Mouse (Mus musculus): ENCODE measurements around the gene Syngap1. TPM values are rescaled to one million over a fixed set of nuclear protein-coding genes. Genes with fewer than 3 reads are reported as not detected.
"Not testable (repeated sequence)": the region's sequence is repeated elsewhere in the genome, so short reads cannot be mapped to it uniquely, and the experiment has no call there.

Syngap1 gene
- polyA plus RNA-seq, 1 experiment from 2014 or later = 3.7 TPM

GRCm38 (mm10) chr17:26977354-26977753 lies 36.3 kb downstream of the Syngap1 start:
- not testable (repeated sequence) for H3K27ac ChIP-seq (ENCODE audit: low read depth, low read length); H3K9ac ChIP-seq (ENCODE audit: low read depth, low read length); ATAC-seq (replicated peaks; ENCODE audit: insufficient number of reproducible peaks, low FRiP score, low TSS enrichment); H3K4me1 ChIP-seq (ENCODE audit: control insufficient read depth, insufficient read depth, low read length); H3K4me3 ChIP-seq (ENCODE audit: low read depth, low read length); H3K4me2 ChIP-seq; H3K9me3 ChIP-seq (replicated peaks; ENCODE audit: control insufficient read depth, low read length); H3K27me3 ChIP-seq (ENCODE audit: control insufficient read depth, insufficient read depth, low read length)
- WGBS (ENCODE audit: insufficient replicate concordance) = 90% methylated on average over 6 of the region's 6 CpGs
- H3K36me3 ChIP-seq (ENCODE audit: control insufficient read depth, insufficient read depth, low read length) = peaks cover 21% of the 10 kb centered on the region

- 71% methylated on average over 2 of the region's 2 CpGs for WGBS (ENCODE audit: insufficient replicate concordance)
- no peak for ATAC-seq (replicated peaks; ENCODE audit: insufficient number of reproducible peaks, low FRiP score, low TSS enrichment)
Measured at GRCm38 (mm10) chr17:26979426-26979825, 38.4 kb downstream of the Syngap1 start.

GRCm38 (mm10) chr17:26981050-26981449 lies 40.0 kb downstream of the Syngap1 start:
- Histone ChIP-seq H3K9me3 (replicated peaks; ENCODE audit: control insufficient read depth, low read length) (no peaks in the 10 kb centered on the region), H3K36me3 (ENCODE audit: control insufficient read depth, insufficient read depth, low read length) (peaks cover 7% of the 10 kb centered on the region), H3K27ac (ENCODE audit: low read depth, low read length) (no peak overlapping the region), H3K4me3 (ENCODE audit: low read depth, low read length) (no peak overlapping the region), H3K27me3 (ENCODE audit: control insufficient read depth, insufficient read depth, low read length) (no peaks in the 10 kb centered on the region), H3K4me1 (ENCODE audit: control insufficient read depth, insufficient read depth, low read length) (no peaks in the 10 kb centered on the region), H3K9ac (ENCODE audit: low read depth, low read length) (no peak overlapping the region), H3K4me2 (no peak overlapping the region)
- no peak for ATAC-seq (replicated peaks; ENCODE audit: insufficient number of reproducible peaks, low FRiP score, low TSS enrichment)
- WGBS (ENCODE audit: insufficient replicate concordance) = 67% methylated on average over 2 of the region's 2 CpGs

More at GRCm38 (mm10) chr17:26979426-26979825, 38.4 kb downstream of the Syngap1 start:
- Histone ChIP-seq H3K4me2 (no peak overlapping the region), H3K4me3 (ENCODE audit: low read depth, low read length) (no peak overlapping the region), H3K9ac (ENCODE audit: low read depth, low read length) (no peak overlapping the region), H3K4me1 (ENCODE audit: control insufficient read depth, insufficient read depth, low read length) (no peaks in the 10 kb centered on the region; the same call in 1 of the 2 replicates), H3K9me3 (replicated peaks; ENCODE audit: control insufficient read depth, low read length) (no peaks in the 10 kb centered on the region), H3K36me3 (ENCODE audit: control insufficient read depth, insufficient read depth, low read length) (peaks cover 18% of the 10 kb centered on the region), H3K27me3 (ENCODE audit: control insufficient read depth, insufficient read depth, low read length) (no peaks in the 10 kb centered on the region), H3K27ac (ENCODE audit: low read depth, low read length) (no peak overlapping the region)

GRCm38 (mm10) chr17:26983382-26983781 lies 42.3 kb downstream of the Syngap1 start:
- 92% methylated on average over 4 of the region's 4 CpGs for WGBS (ENCODE audit: insufficient replicate concordance)
- H3K4me1 ChIP-seq (ENCODE audit: control insufficient read depth, insufficient read depth, low read length) = no peaks in the 10 kb centered on the region

DNA sequence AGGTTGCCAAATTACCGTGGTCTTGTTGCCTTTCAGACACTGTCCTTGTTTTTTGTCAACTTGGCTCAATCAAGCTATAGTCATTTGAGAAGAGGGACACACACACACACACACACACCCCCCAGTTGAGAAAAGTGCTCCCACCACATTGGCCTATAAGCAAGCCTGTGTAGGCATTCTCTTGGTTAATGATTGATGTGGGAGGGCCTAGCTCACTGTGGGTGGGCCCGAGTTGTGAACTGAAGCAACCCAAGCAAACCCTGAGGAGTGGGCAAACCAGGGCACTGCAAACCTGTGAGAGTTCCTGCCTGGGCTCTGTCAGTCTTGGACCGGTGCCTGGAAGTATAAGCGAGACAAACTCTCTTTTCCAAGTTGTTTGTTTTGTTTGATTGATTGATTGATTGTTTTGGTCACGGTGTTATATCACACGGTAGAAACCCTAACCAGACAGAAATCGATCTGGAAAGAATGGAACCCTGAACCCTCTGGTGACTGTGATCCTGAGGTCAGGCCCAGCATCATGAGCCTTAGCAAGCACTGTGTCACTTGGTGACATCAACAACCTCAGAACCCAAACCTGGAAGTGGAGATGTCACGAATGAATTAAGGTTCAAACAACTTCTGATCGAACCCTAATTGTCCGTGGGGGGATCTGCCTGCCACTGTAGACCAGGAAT lies 44.6 kb downstream of the Syngap1 start:
- H3K4me1 ChIP-seq (ENCODE audit: control insufficient read depth, insufficient read depth, low read length) = no peaks in the 10 kb centered on the region
- H3K36me3 ChIP-seq (ENCODE audit: control insufficient read depth, insufficient read depth, low read length) = no peaks in the 10 kb centered on the region
- H3K27me3 ChIP-seq (ENCODE audit: control insufficient read depth, insufficient read depth, low read length) = no peaks in the 10 kb centered on the region
- no peak for ATAC-seq (replicated peaks; ENCODE audit: insufficient number of reproducible peaks, low FRiP score, low TSS enrichment)
- no peak overlapping the region for H3K4me3 ChIP-seq (ENCODE audit: low read depth, low read length)
- no peak overlapping the region for H3K4me2 ChIP-seq
- H3K9ac ChIP-seq (ENCODE audit: low read depth, low read length) = no peak overlapping the region
- no peaks in the 10 kb centered on the region for H3K9me3 ChIP-seq (replicated peaks; ENCODE audit: control insufficient read depth, low read length)
- H3K27ac ChIP-seq (ENCODE audit: low read depth, low read length) = no peak overlapping the region
- WGBS (ENCODE audit: insufficient replicate concordance) = 79% methylated on average over 10 of the region's 10 CpGs

More at GRCm38 (mm10) chr17:26983382-26983781, 42.3 kb downstream of the Syngap1 start:
- H3K36me3 ChIP-seq (ENCODE audit: control insufficient read depth, insufficient read depth, low read length) = no peaks in the 10 kb centered on the region
- no peaks in the 10 kb centered on the region for H3K9me3 ChIP-seq (replicated peaks; ENCODE audit: control insufficient read depth, low read length)
- no peak overlapping the region for H3K4me3 ChIP-seq (ENCODE audit: low read depth, low read length)
- H3K4me2 ChIP-seq = no peak overlapping the region
- H3K27ac ChIP-seq (ENCODE audit: low read depth, low read length) = no peak overlapping the region
- H3K9ac ChIP-seq (ENCODE audit: low read depth, low read length) = no peak overlapping the region
- H3K27me3 ChIP-seq (ENCODE audit: control insufficient read depth, insufficient read depth, low read length) = no peaks in the 10 kb centered on the region
- no peak for ATAC-seq (replicated peaks; ENCODE audit: insufficient number of reproducible peaks, low FRiP score, low TSS enrichment)

DNA sequence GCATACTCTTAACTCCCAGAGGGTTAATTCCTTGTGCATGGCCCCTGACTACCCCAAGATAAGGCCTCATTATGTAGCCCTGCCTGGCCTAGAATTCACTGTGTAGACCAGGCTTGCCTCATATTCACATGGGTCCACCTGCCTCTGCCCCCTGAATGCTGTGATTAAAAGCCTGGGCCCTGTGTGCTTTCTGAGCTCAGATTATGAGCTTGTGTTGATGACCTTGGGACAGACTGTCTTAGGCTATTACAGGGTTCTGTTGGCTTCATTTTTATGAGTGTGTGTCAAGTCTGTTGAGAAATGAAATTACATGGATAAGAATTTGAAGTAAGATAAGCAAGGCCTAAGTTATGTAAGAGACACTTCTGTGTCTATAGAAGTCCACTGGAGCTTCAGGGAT lies 49.5 kb downstream of the Syngap1 start:
- H3K9ac ChIP-seq (ENCODE audit: low read depth, low read length) = no peak overlapping the region
- H3K36me3 ChIP-seq (ENCODE audit: control insufficient read depth, insufficient read depth, low read length) = no peaks in the 10 kb centered on the region
- no peak for ATAC-seq (replicated peaks; ENCODE audit: insufficient number of reproducible peaks, low FRiP score, low TSS enrichment)
- H3K27me3 ChIP-seq (ENCODE audit: control insufficient read depth, insufficient read depth, low read length) = no peaks in the 10 kb centered on the region
- peaks cover 4% of the 10 kb centered on the region; the same call in 1 of the 2 replicates for H3K4me1 ChIP-seq (ENCODE audit: control insufficient read depth, insufficient read depth, low read length)
- no peaks in the 10 kb centered on the region for H3K9me3 ChIP-seq (replicated peaks; ENCODE audit: control insufficient read depth, low read length)
- no peak overlapping the region for H3K4me2 ChIP-seq
- H3K4me3 ChIP-seq (ENCODE audit: low read depth, low read length) = no peak overlapping the region
- no peak overlapping the region for H3K27ac ChIP-seq (ENCODE audit: low read depth, low read length)

GRCm38 (mm10) chr17:26994410-26994809 lies 53.4 kb downstream of the Syngap1 start:
- Histone ChIP-seq H3K9ac (ENCODE audit: low read depth, low read length) (no peak overlapping the region), H3K4me2 (no peak overlapping the region; the same call in 1 of the 2 replicates), H3K27me3 (ENCODE audit: control insufficient read depth, insufficient read depth, low read length) (no peaks in the 10 kb centered on the region), H3K4me1 (ENCODE audit: control insufficient read depth, insufficient read depth, low read length) (peaks cover 6% of the 10 kb centered on the region; the same call in 1 of the 2 replicates), H3K9me3 (replicated peaks; ENCODE audit: control insufficient read depth, low read length) (no peaks in the 10 kb centered on the region), H3K27ac (ENCODE audit: low read depth, low read length) (no peak overlapping the region), H3K4me3 (ENCODE audit: low read depth, low read length) (no peak overlapping the region), H3K36me3 (ENCODE audit: control insufficient read depth, insufficient read depth, low read length) (no peaks in the 10 kb centered on the region)
- no peak for ATAC-seq (replicated peaks; ENCODE audit: insufficient number of reproducible peaks, low FRiP score, low TSS enrichment)
- 66% methylated on average over 14 of the region's 14 CpGs for WGBS (ENCODE audit: insufficient replicate concordance)

GRCm38 (mm10) chr17:26995006-26995405 lies 54.0 kb downstream of the Syngap1 start:
- Histone ChIP-seq H3K36me3 (ENCODE audit: control insufficient read depth, insufficient read depth, low read length) (no peaks in the 10 kb centered on the region), H3K4me1 (ENCODE audit: control insufficient read depth, insufficient read depth, low read length) (peaks cover 6% of the 10 kb centered on the region; the same call in 1 of the 2 replicates), H3K9ac (ENCODE audit: low read depth, low read length) (no peak overlapping the region), H3K27me3 (ENCODE audit: control insufficient read depth, insufficient read depth, low read length) (no peaks in the 10 kb centered on the region), H3K27ac (ENCODE audit: low read depth, low read length) (no peak overlapping the region), H3K9me3 (replicated peaks; ENCODE audit: control insufficient read depth, low read length) (no peaks in the 10 kb centered on the region), H3K4me3 (ENCODE audit: low read depth, low read length) (no peak overlapping the region), H3K4me2 (no peak overlapping the region)
- 78% methylated on average over 6 of the region's 6 CpGs for WGBS (ENCODE audit: insufficient replicate concordance)
- no peak for ATAC-seq (replicated peaks; ENCODE audit: insufficient number of reproducible peaks, low FRiP score, low TSS enrichment)

- H3K4me2 ChIP-seq = no peak overlapping the region
- no peak overlapping the region for H3K27ac ChIP-seq (ENCODE audit: low read depth, low read length)
- no peak overlapping the region for H3K4me3 ChIP-seq (ENCODE audit: low read depth, low read length)
- H3K9me3 ChIP-seq (replicated peaks; ENCODE audit: control insufficient read depth, low read length) = no peaks in the 10 kb centered on the region
- peaks cover 6% of the 10 kb centered on the region; the same call in 1 of the 2 replicates for H3K4me1 ChIP-seq (ENCODE audit: control insufficient read depth, insufficient read depth, low read length)
- no peaks in the 10 kb centered on the region for H3K36me3 ChIP-seq (ENCODE audit: control insufficient read depth, insufficient read depth, low read length)
- ATAC-seq (replicated peaks; ENCODE audit: insufficient number of reproducible peaks, low FRiP score, low TSS enrichment) = no peak
- H3K9ac ChIP-seq (ENCODE audit: low read depth, low read length) = no peak overlapping the region
- 59% methylated on average over 8 of the region's 8 CpGs for WGBS (ENCODE audit: insufficient replicate concordance)
- no peaks in the 10 kb centered on the region for H3K27me3 ChIP-seq (ENCODE audit: control insufficient read depth, insufficient read depth, low read length)
Measured at GRCm38 (mm10) chr17:26995562-26995961, 54.5 kb downstream of the Syngap1 start.

All from heart, embryonic 11.5 days (tissue).